Mouse (Mus musculus) lung, embryonic 14.5 days (tissue): ENCODE results near the gene Cntnap5a. TPM values are rescaled to one million over a fixed set of nuclear protein-coding genes. Genes with fewer than 3 reads are reported as not detected.

Source experiments
- ATAC-seq: fragments of 200-750 bp; cut with Nextera tagmentation; 2 replicates; pipeline ENCODE4 v1.8.0; 2017; ENCODE audit warnings: mild to moderate bottlenecking, moderate TSS enrichment, moderate library complexity; ENCODE audit not compliant: insufficient read depth
- DNase-seq: peaks from one replicate; pipeline ENCODE4 v3.0.0-alpha.2; 2015
- H3K27ac ChIP-seq: fragments of 300-500 bp; sonication (generic); 2 replicates; pipeline ENCODE4 v1.5.1; 2014; ENCODE audit warnings: low read depth, mild to moderate bottlenecking, moderate library complexity
- H3K27me3 ChIP-seq: fragments of 300-500 bp; sonication (generic); 2 replicates; pipeline ENCODE4 v1.6.1; 2014; ENCODE audit warnings: low read length, control low read depth; ENCODE audit not compliant: insufficient read depth
- H3K36me3 ChIP-seq: fragments of 300-500 bp; sonication (generic); 2 replicates; pipeline ENCODE4 v1.6.1; 2014; ENCODE audit warnings: control low read depth; ENCODE audit not compliant: insufficient read depth
- H3K4me1 ChIP-seq: fragments of 300-500 bp; sonication (generic); 2 replicates; pipeline ENCODE4 v1.6.1; 2014; ENCODE audit warnings: antibody characterized with exemption, control low read depth; ENCODE audit not compliant: insufficient read depth
- H3K4me2 ChIP-seq: fragments of 300-500 bp; sonication (generic); 2 replicates; pipeline ENCODE4 v1.6.1; 2014; ENCODE audit warnings: mild to moderate bottlenecking
- H3K4me3 ChIP-seq: fragments of 300-500 bp; sonication (generic); 2 replicates; pipeline ENCODE4 v1.5.1; 2014; ENCODE audit warnings: low read depth, low read length
- H3K9ac ChIP-seq: fragments of 300-500 bp; sonication (generic); 2 replicates; pipeline ENCODE4 v1.6.1; 2014
- H3K9me3 ChIP-seq: fragments of 300-500 bp; sonication (generic); 2 replicates; pipeline ENCODE4 v1.6.1; 2016; ENCODE audit warnings: low read depth, low read length, control low read depth
- CTCF ChIP-seq: IDR thresholded peaks from 2 replicates; pipeline ENCODE4 v1.5.1; 2016; ENCODE audit warnings: antibody characterized with exemption, low read depth
- WGBS: fragments of 180-500 bp; shearing (Covaris S2); extraction: QIAGEN DNeasy Blood & Tissue Kit; methylation state at CpG from one replicate; pipeline ENCODE4 v1.1.7; 2014; 5-methylcytosine and 5-hydroxymethylcytosine counted together
- polyA plus RNA-seq: library from polyadenylated mRNA; unstranded; fragments of >200 nt; fragmentation: Nextera tagmentation; extraction: Ambion mirVana; gene quantifications from 2 replicates; pipeline ENCODE4 v1.2.1, GENCODE M21; 2014

Gene Cntnap5a
- polyA plus RNA-seq, 1 experiment from 2014 or later, result not detected

DNA sequence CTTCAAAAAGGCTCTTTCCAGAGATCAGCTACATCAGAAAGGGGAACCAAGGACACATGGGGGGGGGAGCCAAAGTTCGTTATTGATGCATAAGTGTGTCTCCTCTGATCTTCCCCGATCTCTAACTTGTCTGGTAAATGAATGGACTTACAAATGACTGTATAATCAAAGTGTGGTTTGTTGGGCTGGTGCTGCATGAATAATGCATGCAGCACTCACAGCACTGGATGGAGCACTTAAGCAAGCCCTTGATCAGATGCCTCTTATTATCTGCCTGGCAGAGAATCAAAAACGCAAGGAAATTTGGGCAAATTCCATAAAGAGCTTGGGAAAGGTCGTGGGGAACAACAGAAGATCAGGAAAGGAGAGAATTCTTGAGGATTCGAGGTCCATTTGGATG lies 100.2 kb downstream of the Cntnap5a start:
- Histone ChIP-seq H3K27ac (no peak overlapping the region), H3K9ac (no peak overlapping the region), H3K4me3 (no peak overlapping the region), H3K27me3 (no peaks in the 10 kb centered on the region), H3K9me3 (no peaks in the 10 kb centered on the region), H3K4me2 (no peak overlapping the region), H3K4me1 (no peaks in the 10 kb centered on the region), H3K36me3 (no peaks in the 10 kb centered on the region)
- TF ChIP-seq CTCF, result no peak
- DNase-seq, result no peak
- 55% methylated on average over 5 of the region's 5 CpGs for WGBS
- no peak for ATAC-seq

DNA sequence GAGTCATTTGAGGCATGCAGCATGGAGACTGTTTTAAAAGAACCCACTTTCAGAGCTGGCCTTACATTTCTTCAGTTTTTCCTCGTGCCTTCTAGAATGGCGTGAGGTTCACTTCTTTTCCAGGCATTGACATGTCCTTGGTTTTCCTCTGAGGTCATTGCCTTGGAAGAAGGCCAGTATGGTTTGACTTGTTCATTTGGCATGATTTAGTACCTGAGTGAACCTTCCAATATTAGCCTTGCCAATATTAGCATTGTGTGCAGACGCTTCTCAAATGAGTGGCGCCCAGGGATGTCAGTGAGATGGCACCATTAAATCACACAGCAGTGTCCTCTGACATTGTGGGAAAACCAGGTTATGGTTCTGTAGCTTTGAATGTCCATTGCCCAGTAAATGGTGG lies 158.0 kb downstream of the Cntnap5a start:
- WGBS, result 85% methylated on average over 4 of the region's 4 CpGs
- H3K4me3 ChIP-seq, result no peak overlapping the region
- H3K9me3 ChIP-seq, result no peaks in the 10 kb centered on the region
- no peak overlapping the region for H3K4me2 ChIP-seq
- no peak overlapping the region for H3K9ac ChIP-seq
- no peaks in the 10 kb centered on the region for H3K4me1 ChIP-seq
- no peak overlapping the region for H3K27ac ChIP-seq
- no peaks in the 10 kb centered on the region for H3K27me3 ChIP-seq
- TF ChIP-seq CTCF, result no peak
- DNase-seq, result no peak
- no peaks in the 10 kb centered on the region for H3K36me3 ChIP-seq
- ATAC-seq, result no peak

DNA sequence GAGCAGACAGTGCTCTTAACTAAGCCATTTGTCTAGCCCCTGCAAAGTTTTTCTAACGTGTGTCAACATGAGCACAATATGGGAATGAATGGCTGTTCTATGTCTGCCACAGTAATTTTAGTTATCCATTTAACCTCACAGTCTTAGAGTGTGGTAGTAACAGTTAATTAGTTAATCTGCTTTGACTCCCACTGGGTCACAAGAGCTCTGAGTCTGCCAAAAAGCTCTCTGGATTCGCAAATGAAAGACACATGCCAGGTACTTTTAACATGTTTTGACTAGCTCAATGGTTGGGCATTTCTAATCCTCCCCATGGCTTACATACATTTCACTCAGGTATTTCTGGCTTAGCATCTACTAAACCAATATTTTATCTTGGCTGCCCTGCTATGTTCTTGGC lies 163.0 kb downstream of the Cntnap5a start:
- DNase-seq (no peak), ATAC-seq (no peak)
- H3K4me1 ChIP-seq, result no peaks in the 10 kb centered on the region
- no peak overlapping the region for H3K4me3 ChIP-seq
- H3K9ac ChIP-seq, result no peak overlapping the region
- no peaks in the 10 kb centered on the region for H3K27me3 ChIP-seq
- no peak overlapping the region for H3K27ac ChIP-seq
- WGBS, result 33% methylated on average over 2 of the region's 2 CpGs
- no peak for TF ChIP-seq CTCF
- H3K36me3 ChIP-seq, result no peaks in the 10 kb centered on the region
- no peaks in the 10 kb centered on the region for H3K9me3 ChIP-seq
- H3K4me2 ChIP-seq, result no peak overlapping the region

- no peak overlapping the region for H3K9ac ChIP-seq
- H3K4me1 ChIP-seq, result no peaks in the 10 kb centered on the region
- no peak overlapping the region for H3K27ac ChIP-seq
- H3K36me3 ChIP-seq, result no peaks in the 10 kb centered on the region
- ATAC-seq (no peak), DNase-seq (no peak)
- TF ChIP-seq CTCF, result no peak
- H3K4me3 ChIP-seq, result no peak overlapping the region
- H3K27me3 ChIP-seq, result no peaks in the 10 kb centered on the region
- H3K9me3 ChIP-seq, result no peaks in the 10 kb centered on the region
- no peak overlapping the region for H3K4me2 ChIP-seq
Measured at GRCm38 (mm10) chr1:115852206-115852605, 167.7 kb downstream of the Cntnap5a start.

- no peak for TF ChIP-seq CTCF
- no peak overlapping the region for H3K9ac ChIP-seq
- no peak overlapping the region for H3K27ac ChIP-seq
- no peaks in the 10 kb centered on the region; the same call in 1 of the 2 replicates for H3K9me3 ChIP-seq
- H3K27me3 ChIP-seq, result no peaks in the 10 kb centered on the region
- no peaks in the 10 kb centered on the region for H3K4me1 ChIP-seq
- no peak overlapping the region for H3K4me2 ChIP-seq
- peak; percentile 13 for DNase-seq
- no peak for ATAC-seq
- H3K4me3 ChIP-seq, result no peak overlapping the region
- H3K36me3 ChIP-seq, result no peaks in the 10 kb centered on the region
- 23% methylated on average over 1 of the region's 1 CpGs for WGBS
Measured at GRCm38 (mm10) chr1:115918396-115918795, 233.8 kb downstream of the Cntnap5a start.

DNA sequence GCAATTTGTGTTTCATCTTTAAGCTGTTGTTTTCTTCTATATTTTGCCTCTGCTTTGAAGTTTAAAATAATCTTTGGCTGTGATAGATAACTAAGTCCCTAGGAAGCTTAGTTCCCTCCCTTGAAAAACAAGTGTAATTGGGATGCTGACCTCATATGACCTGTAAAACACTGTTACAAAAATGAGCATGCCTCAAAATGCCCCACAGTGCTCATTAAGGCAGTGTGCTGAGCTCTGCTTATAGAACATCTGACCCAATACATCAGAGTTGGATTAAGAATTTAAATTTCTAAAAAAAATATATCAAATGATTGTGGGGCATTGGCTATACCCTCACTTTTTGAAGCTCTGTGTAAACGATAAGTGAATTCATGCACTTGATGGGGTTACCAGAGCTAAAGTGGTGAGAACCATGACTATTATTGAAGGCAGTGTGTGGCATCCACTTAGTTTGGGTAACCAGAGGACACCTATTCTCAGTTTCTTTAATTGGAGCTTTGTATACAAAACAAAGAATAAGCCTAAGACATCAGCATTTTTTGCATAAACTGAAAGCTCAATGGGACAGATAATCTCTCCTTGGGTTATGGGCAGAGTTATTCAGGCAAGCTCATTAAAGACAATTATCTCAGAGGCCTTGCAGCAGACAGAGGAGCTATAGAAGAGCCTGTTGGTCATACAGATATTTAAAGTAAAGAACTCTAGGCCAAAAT lies 241.6 kb downstream of the Cntnap5a start:
- Histone ChIP-seq H3K4me1 (no peaks in the 10 kb centered on the region), H3K4me3 (no peak overlapping the region), H3K27ac (no peak overlapping the region), H3K36me3 (no peaks in the 10 kb centered on the region), H3K9me3 (no peaks in the 10 kb centered on the region), H3K27me3 (no peaks in the 10 kb centered on the region), H3K4me2 (no peak overlapping the region), H3K9ac (no peak overlapping the region)
- 84% methylated on average over 1 of the region's 1 CpGs for WGBS
- DNase-seq (no peak), ATAC-seq (no peak)
- TF ChIP-seq CTCF, result no peak

DNA sequence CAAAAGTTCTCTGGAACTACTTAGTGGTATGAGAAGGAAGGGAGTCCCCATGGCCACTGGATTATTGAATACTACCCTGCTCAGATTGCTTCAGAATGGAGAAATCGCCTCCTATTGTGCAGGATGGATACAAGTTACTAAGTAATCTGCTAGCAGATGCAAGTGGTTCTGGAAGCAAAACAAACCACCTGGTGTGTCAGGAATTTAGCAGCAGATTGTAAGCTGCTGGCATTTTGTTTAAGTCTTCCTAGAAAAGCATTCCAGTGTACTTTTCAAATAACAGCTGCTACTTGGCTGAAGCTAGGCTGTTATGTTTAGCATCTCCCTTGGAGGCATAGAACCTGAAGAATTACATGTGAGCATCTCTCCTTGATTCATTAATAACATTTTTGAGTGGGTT lies 247.5 kb downstream of the Cntnap5a start:
- DNase-seq (no peak), ATAC-seq (no peak)
- H3K4me1 ChIP-seq, result no peaks in the 10 kb centered on the region
- H3K4me3 ChIP-seq, result no peak overlapping the region
- H3K9ac ChIP-seq, result no peak overlapping the region
- 22% methylated on average over 1 of the region's 1 CpGs for WGBS
- no peak for TF ChIP-seq CTCF
- no peak overlapping the region for H3K27ac ChIP-seq
- H3K9me3 ChIP-seq, result no peaks in the 10 kb centered on the region
- H3K4me2 ChIP-seq, result no peak overlapping the region
- no peaks in the 10 kb centered on the region for H3K27me3 ChIP-seq
- H3K36me3 ChIP-seq, result no peaks in the 10 kb centered on the region

DNA sequence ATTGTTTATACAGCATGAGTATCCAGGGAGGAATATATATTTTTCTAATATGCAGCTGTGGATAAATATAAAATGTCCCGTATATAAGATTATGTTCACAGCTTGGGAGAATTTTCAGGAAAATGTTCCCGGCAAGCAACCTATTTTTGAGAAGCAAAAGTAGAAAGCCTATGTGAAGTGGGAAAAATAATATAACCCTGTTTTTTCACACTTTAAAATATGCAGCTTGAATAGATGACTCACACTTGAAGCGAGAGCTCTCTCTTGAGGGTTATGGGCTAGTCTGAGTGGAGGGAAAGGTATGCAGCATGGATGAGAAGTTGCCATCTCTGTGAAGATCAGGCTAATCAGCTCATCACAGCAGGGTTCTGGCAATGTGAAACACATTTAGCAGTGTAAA lies 261.3 kb downstream of the Cntnap5a start:
- no peak overlapping the region for H3K9ac ChIP-seq
- no peaks in the 10 kb centered on the region for H3K36me3 ChIP-seq
- no peak overlapping the region for H3K27ac ChIP-seq
- no peaks in the 10 kb centered on the region for H3K27me3 ChIP-seq
- H3K4me2 ChIP-seq, result no peak overlapping the region
- H3K4me1 ChIP-seq, result no peaks in the 10 kb centered on the region
- DNase-seq (no peak), ATAC-seq (no peak)
- H3K9me3 ChIP-seq, result no peaks in the 10 kb centered on the region
- H3K4me3 ChIP-seq, result no peak overlapping the region
- 80% methylated on average over 3 of the region's 3 CpGs for WGBS
- TF ChIP-seq CTCF, result no peak
